Mouse (Mus musculus) myocyte (in vitro differentiated cells): ENCODE data around the gene Smtn.

ENCODE experiments used
- POLR2A ChIP-seq: IDR thresholded peaks from one replicate; pipeline ENCODE4 v1.6.1; 2011; ENCODE audit warnings: low read depth, mild to moderate bottlenecking, control low read depth, moderate library complexity; ENCODE audit not compliant: insufficient read length
- POLR2AphosphoS2 ChIP-seq: IDR thresholded peaks from one replicate; pipeline ENCODE4 v1.6.1; 2011; ENCODE audit warnings: low read depth, control low read depth; ENCODE audit not compliant: insufficient read length
- SRF ChIP-seq: IDR thresholded peaks from one replicate; pipeline ENCODE4 v1.6.1; 2011; ENCODE audit warnings: low read depth; ENCODE audit not compliant: control insufficient read depth, insufficient read length

DNA sequence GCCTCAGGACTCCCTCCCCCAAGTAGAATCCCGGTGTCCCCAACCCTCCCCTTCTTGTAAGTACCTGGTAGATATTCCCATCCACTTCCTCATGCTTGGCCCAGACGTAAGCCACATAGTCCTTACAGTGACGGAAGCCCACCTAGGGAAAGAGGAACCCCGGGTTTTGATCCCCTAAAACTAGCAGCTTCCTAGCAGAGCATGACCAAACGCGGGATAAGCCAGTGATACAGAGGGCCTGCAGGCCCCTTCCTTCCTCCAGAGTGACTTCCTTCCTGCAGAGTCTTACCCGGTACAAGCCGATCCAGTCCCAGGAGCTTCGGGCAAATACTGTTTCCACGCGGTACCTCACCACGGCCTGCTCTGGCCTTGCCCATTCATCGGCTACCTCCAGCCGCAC, 44.9 kb downstream of the Smtn start:
- no peak for TF ChIP-seq POLR2A
- no peak for TF ChIP-seq POLR2AphosphoS2
- no peak for TF ChIP-seq SRF
